Mouse (Mus musculus) adrenal gland, adult 8-10 months (tissue): ENCODE results near the gene Chrna5. TPM values are rescaled to one million over a fixed set of nuclear protein-coding genes. Genes with fewer than 3 reads are reported as not detected.

ENCODE experiments used
- DNase-seq: peaks from one replicate; pipeline ENCODE4 v3.0.0; 2022
- total RNA-seq, 4 experiments: library from RNA; stranded (reverse); gene quantifications; 2 replicates each; pipeline ENCODE4 v1.2.4; 2022

The Chrna5 gene
- total RNA-seq, 4 experiments from 2014 or later = 0.77 to 1.5 (median 1.2) TPM

GRCm38 (mm10) chr9:55023902-55024583 lies 43.4 kb downstream of the Chrna5 start:
- peak; percentile 59 for DNase-seq

DNA sequence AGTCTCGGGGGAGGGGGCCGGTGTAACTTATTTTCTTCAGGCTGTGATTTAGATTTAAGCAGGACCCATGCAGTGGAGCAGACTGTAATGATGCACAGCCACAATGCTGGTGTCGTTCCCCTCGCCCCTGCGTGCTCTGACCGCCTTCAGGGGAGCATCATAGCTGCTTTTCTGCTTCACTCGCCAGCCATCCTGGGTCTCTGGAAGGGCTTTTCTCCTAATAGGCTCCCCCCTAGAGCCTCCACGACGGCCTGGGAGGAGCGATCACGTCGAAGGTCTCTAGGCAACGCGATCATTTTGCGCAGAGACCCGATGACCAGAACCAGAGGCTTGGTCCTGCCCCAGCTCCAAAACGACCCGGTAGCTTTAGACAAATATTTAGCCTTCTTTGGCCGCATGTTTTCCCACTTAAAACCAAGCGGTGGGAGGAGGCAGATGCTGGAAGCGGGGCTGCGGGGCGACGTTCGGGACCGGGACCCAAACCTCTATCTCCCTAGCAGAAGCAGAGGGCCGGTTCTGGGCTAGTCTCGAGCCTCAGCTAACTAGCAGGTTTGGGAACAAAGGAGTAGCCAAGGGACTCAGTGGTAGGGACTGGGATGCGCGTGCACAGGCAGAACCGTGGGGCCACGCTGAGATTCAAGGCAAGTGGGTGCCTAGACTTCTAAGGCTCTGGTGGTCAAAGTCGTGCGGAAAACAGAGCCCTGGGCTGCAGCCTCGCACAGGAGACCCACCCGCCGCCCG lies 45.0 kb downstream of the Chrna5 start:
- no peak for DNase-seq

- DNase-seq = no peak
Measured at GRCm38 (mm10) chr9:55026275-55026663, 45.6 kb downstream of the Chrna5 start, which contains the start of gene Chrna3. Chrna3 (minus strand) TSS chr9:55026562.

GRCm38 (mm10) chr9:55031435-55032167 lies 50.9 kb downstream of the Chrna5 start:
- no peak for DNase-seq

DNA sequence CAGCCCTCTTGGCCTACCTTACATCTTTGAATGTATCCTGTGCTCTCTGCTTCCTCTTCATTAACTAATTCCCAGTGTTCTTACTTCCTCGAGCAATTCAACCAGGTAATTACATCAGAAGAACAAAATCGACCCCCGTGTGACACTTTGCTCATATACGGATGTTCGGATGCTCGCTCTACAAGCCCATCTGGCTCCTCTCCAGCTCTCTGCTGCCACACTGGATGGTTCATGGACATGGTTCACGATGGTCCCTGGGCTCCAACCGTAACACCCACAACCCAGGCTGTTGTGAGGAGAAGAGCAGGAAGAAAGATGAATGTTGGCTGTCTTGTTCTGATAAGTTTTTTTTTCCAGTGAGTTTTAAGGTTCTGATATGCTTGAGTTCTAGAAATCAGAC lies 58.3 kb downstream of the Chrna5 start:
- DNase-seq = no peak

DNA sequence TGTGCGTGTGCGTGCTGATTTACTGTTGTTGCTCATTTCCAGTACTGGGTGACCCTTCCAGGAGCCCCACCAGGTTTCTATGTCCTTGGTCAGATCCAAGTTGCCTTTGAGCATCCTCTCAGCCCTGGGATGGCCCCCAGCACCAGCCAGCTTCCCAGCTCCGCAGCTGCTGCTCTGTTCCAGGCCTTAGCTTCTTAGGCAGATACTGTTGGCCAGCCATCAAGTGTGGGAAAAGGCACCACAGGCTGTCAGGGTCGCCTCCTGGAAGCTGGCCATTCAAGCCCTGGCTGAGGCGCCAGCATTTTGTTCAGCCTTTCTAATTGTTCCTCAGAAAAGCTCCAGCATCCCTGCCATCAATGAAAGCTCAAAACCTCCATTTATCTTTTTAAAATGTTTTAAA lies 59.3 kb downstream of the Chrna5 start:
- DNase-seq = no peak

- DNase-seq = no peak
Measured at GRCm38 (mm10) chr9:55041389-55041788, 60.7 kb downstream of the Chrna5 start.

DNA sequence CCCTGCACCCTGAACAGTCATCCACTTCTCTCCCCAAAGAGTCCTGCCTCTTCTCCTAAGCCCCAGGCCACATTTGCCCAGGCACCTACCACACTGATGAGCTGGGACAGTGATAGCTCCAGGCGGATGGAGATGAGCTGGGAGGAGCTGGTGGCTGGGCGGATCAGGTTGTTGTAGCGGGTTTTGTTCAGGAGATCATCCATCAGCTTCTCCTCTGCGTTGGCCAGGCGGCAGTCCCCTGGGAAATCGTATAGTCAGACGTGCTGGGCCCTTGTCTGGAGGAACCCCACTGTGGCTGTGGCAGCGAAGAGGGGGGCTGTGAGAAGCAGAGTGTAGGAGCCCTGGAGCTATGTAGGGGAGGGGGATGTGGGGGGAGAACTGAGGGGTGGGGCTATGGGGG lies 63.0 kb downstream of the Chrna5 start:
- no peak for DNase-seq

DNA sequence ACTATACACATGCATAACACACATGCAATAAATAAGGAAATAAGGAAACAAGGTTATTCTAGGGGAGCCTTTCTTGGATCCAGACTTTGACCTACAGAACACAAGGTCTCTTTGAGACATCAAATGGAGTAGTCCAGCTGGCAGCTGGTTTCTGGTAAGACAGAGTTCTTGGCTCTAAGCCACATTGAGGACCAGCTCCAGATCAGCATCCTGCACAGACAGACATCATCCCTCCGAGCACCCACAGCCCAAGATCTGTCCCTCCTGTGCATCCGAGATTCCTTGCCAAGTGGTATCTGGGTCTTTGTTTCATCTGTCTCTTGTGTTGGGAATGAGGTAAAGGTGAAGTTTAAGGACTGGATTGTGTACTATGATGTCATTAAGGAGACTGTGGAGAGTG lies 64.3 kb downstream of the Chrna5 start:
- DNase-seq = no peak

DNA sequence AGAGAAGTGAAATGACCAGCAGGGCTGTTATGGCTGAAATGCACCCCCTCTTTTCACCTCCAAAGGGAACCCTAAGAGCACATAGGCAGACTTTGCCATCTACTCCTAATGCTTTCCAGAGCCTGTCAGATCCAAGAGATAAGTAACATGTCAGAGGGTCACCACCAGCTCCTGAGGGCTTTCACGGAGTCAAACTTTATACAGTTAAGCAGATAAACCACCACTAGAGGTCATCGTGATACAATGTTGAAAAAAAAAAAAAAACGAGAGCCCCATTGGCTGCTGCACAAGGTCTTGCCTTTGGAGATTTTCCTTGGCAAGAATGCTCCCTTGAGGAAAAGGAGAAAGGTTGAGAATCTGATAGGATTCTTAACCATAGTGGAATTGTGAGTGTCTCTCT lies 66.1 kb downstream of the Chrna5 start:
- DNase-seq = no peak

DNA sequence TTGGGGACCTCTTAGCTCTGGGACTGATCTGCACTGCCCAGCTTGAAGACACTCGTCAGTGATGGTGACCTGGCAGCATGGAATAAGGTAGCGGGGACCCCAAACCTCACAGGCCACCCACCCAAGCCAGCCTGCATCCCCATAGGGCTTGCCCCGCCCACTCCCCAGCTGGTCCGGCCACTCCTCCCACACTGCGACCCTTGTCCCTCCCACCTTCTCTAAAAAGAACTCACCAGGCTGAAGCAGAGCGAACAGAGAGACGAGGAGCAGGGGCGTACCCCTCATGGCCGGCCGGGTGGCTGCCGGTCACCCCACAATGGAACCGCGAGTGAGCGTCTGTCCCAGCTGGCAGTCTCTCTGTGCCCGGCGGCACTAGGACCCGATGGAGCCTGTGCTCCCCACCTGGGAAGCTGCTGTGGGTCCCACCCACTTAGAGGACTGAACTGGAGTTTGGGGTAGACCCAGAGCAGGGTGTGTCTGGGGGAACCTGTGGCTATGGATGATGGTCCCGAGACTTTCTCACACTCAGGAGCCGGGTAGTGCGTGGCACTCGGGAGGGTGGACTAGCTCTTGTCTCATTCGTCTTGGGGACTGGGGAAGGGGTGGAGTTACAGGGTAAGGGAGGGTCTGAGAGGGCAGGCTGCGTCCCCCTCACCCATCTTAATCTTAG lies 67.7 kb downstream of the Chrna5 start, which contains the start of gene Chrnb4:
Gene Chrnb4 (minus strand): TSS at position 569 of the 670 bp plus-strand sequence.
- DNase-seq = no peak

DNA sequence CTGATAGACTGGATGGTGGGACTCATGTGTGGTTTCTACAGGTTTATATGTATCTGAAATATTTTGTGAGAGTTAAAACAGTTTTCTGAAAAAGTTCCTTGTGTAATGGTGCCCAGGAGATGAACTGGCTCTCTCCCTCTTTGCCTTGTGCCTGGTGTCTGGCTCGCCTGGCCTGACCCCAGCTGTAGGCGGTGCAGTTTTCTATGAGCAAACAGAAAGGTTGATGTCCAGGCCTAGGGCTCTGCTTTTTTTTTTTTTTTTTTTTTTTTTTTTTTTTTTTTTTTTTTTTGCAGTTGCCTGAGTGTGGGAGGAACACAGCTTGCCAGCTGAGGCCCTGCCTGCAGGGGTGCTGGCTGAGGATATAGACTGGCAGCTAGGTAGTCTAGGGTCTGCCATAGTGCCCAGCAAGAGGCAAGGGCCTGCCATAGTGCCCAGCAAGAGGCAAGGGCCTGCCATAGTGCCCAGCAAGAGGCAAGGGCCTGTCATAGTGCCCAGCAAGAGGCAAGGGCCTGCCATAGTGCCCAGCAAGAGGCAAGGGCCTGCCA lies 74.8 kb downstream of the Chrna5 start:
- no peak for DNase-seq

Other genes starting within 250 kb of the Chrna5 start
- gene Wdr61, start 246.4 kb upstream of the Chrna5 start, total RNA-seq = 10 to 100 TPM; 65.7 to 74.8 (median 70.1) TPM
- 10 to 100 TPM; 11.0 to 25.5 (median 15.2) TPM for gene Crabp1, start 216.1 kb upstream of the Chrna5 start, total RNA-seq
- gene Ireb2, start 117.1 kb upstream of the Chrna5 start, total RNA-seq = 10 to 100 TPM; 44.2 to 48.8 (median 47.7) TPM
- 1 to 10 TPM; 2.3 to 4.5 (median 3.0) TPM for gene Hykk, start 63.6 kb upstream of the Chrna5 start, total RNA-seq
- gene Psma4, start 30.1 kb upstream of the Chrna5 start, total RNA-seq = 100 to 1,000 TPM; 144 to 175 (median 159) TPM
- gene AY074887, start 29.9 kb upstream of the Chrna5 start, total RNA-seq = not detected
- 10 to 100 TPM; 15.0 to 38.6 (median 22.9) TPM for gene Chrna3, start 45.7 kb downstream of the Chrna5 start, total RNA-seq
- gene Chrnb4, start 67.9 kb downstream of the Chrna5 start, total RNA-seq = 10 to 100 TPM; 11.0 to 22.1 (median 12.2) TPM
- 10 to 100 TPM; 50.3 to 60.9 (median 52.8) TPM for gene Ube2q2, start 168.0 kb downstream of the Chrna5 start, total RNA-seq
- 10 to 100 TPM; 38.5 to 44.4 (median 40.9) TPM for gene Fbxo22, start 228.0 kb downstream of the Chrna5 start, total RNA-seq